Mouse (Mus musculus): Measurements from ENCODE around the gene Psmd9. TPM values are rescaled to one million over a fixed set of nuclear protein-coding genes. Genes with fewer than 3 reads are reported as not detected.
"Not testable (repeated sequence)": the region's sequence is repeated elsewhere in the genome, so short reads cannot be mapped to it uniquely, and the experiment has no call there.

Psmd9 gene
- polyA plus RNA-seq, 1 experiment from 2014 or later: 107 TPM

DNA sequence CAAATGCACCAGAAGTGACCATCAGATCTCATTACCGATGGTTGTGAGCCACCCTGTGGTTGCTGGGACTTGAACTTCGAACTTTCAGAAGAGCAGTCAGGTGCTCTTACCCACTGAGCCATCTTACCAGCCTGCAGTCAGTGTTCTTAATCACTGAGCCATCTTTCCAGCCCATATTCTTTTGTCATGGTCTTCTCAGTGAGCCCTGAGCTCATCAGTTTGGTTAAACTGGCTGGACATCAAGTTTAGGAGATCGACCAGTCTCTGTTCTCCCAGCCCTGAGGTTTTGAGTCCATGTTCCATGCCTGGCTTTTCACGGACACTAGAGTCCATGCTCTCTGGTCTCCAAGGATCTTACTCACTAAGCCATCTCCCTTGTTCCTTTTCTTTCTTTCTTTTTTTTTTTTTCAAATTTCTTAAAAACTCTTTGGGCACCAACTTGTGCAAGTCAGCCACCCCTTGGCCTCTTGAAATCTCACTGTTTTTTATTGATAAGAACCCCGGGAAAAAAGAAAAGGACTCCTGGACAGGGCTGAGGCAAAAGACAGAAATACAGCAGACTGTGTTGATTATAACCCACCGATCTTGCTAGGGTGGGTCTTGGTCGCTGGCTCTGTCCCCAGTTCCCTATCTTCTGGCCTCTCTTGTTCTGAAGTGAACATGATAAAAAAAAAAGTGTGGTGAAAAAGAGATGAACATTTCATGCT, 31.8 kb downstream of the Psmd9 start:
- not testable (repeated sequence) for H3K9me3 ChIP-seq; H3K36me3 ChIP-seq; H3K9ac ChIP-seq; H3K4me3 ChIP-seq; H3K27ac ChIP-seq; H3K4me1 ChIP-seq; H3K27me3 ChIP-seq; ATAC-seq (ENCODE audit: insufficient number of reproducible peaks, insufficient read depth, low FRiP score, low TSS enrichment, low read depth); H3K4me2 ChIP-seq
- 85% methylated on average over 6 of the region's 7 CpGs for WGBS

GRCm38 (mm10) chr5:123201523-123201892, 32.3 kb downstream of the Psmd9 start:
- WGBS: 86% methylated on average over 7 of the region's 7 CpGs
- no peak overlapping the region for H3K9ac ChIP-seq

DNA sequence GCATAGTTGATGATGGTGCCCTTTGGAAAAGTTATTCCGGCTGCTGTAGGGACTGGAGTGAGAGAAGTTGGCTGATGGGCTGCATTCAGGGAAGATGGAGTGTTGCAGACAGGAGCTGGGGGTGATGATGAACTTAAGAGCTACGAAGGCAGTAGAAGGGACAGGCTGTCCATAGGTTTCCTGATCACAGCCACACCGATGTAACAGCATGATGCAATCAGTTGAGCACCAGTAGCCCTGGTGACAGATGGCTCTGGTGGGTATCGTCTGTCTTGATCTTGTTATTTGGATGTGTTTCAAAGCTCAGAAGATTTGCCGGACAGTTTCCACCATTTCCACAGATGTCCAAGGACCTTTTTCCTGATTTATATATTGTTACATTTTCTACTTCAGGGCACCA, 32.8 kb downstream of the Psmd9 start:
- no peaks in the 10 kb centered on the region for H3K27me3 ChIP-seq
- H3K9ac ChIP-seq: no peak overlapping the region
- H3K27ac ChIP-seq: no peak overlapping the region
- no peaks in the 10 kb centered on the region for H3K9me3 ChIP-seq
- H3K36me3 ChIP-seq: no peaks in the 10 kb centered on the region
- no peak overlapping the region for H3K4me3 ChIP-seq
- no peak overlapping the region for H3K4me2 ChIP-seq
- H3K4me1 ChIP-seq: no peaks in the 10 kb centered on the region
- ATAC-seq (ENCODE audit: insufficient number of reproducible peaks, insufficient read depth, low FRiP score, low TSS enrichment, low read depth): no peak
- WGBS: 86% methylated on average over 5 of the region's 5 CpGs

More at GRCm38 (mm10) chr5:123201523-123201892, 32.3 kb downstream of the Psmd9 start:
- no peaks in the 10 kb centered on the region for H3K27me3 ChIP-seq
- no peak overlapping the region for H3K4me3 ChIP-seq
- no peaks in the 10 kb centered on the region for H3K4me1 ChIP-seq
- H3K9me3 ChIP-seq: no peaks in the 10 kb centered on the region
- no peaks in the 10 kb centered on the region for H3K36me3 ChIP-seq
- no peak for ATAC-seq (ENCODE audit: insufficient number of reproducible peaks, insufficient read depth, low FRiP score, low TSS enrichment, low read depth)
- no peak overlapping the region for H3K4me2 ChIP-seq
- no peak overlapping the region for H3K27ac ChIP-seq

DNA sequence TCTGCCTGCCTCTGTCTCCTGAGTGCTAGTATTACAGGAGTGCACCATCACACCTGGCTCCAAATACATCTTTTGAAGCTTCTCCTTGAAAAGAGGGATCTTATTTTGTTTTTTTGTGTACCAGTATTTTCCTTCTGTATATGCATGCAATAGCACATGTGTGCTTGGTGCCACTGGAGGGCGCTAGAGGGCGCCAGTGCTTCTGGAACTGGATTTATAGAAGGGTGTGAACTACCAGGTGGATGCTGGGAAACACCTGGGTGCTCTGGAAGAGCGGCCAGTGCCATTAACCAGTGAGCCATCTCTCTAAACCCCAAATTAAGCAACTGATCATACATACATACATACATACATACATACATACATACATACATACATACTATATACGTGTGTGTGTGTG, 33.6 kb downstream of the Psmd9 start:
- not testable (repeated sequence) for H3K4me2 ChIP-seq; H3K27ac ChIP-seq; H3K36me3 ChIP-seq; H3K4me3 ChIP-seq; H3K9ac ChIP-seq; H3K4me1 ChIP-seq; ATAC-seq (ENCODE audit: insufficient number of reproducible peaks, insufficient read depth, low FRiP score, low TSS enrichment, low read depth); H3K9me3 ChIP-seq; H3K27me3 ChIP-seq
- WGBS: 47% methylated on average over 4 of the region's 4 CpGs

GRCm38 (mm10) chr5:123203591-123203990, 34.4 kb downstream of the Psmd9 start:
- WGBS: 82% methylated on average over 7 of the region's 7 CpGs
- H3K9ac ChIP-seq; H3K27ac ChIP-seq; ATAC-seq (ENCODE audit: insufficient number of reproducible peaks, insufficient read depth, low FRiP score, low TSS enrichment, low read depth); H3K4me3 ChIP-seq; H3K4me1 ChIP-seq; H3K36me3 ChIP-seq; H3K27me3 ChIP-seq; H3K4me2 ChIP-seq; H3K9me3 ChIP-seq: not testable (repeated sequence)

- 67% methylated on average over 5 of the region's 5 CpGs for WGBS
- H3K4me2 ChIP-seq; H3K9ac ChIP-seq; H3K36me3 ChIP-seq; H3K27ac ChIP-seq; H3K27me3 ChIP-seq; H3K4me3 ChIP-seq; ATAC-seq (ENCODE audit: insufficient number of reproducible peaks, insufficient read depth, low FRiP score, low TSS enrichment, low read depth); H3K9me3 ChIP-seq; H3K4me1 ChIP-seq: not testable (repeated sequence)
Observed at GRCm38 (mm10) chr5:123222346-123223050, 53.3 kb downstream of the Psmd9 start.

- no peaks in the 10 kb centered on the region for H3K36me3 ChIP-seq
- no peak overlapping the region for H3K4me3 ChIP-seq
- peaks cover 5% of the 10 kb centered on the region for H3K9me3 ChIP-seq
- no peak for ATAC-seq (ENCODE audit: insufficient number of reproducible peaks, insufficient read depth, low FRiP score, low TSS enrichment, low read depth)
- H3K9ac ChIP-seq: no peak overlapping the region
- no peaks in the 10 kb centered on the region for H3K27me3 ChIP-seq
- no peak overlapping the region for H3K4me2 ChIP-seq
- 79% methylated on average over 4 of the region's 4 CpGs for WGBS
- no peak overlapping the region for H3K27ac ChIP-seq
- no peaks in the 10 kb centered on the region for H3K4me1 ChIP-seq
Observed at GRCm38 (mm10) chr5:123223051-123223410, 53.8 kb downstream of the Psmd9 start.

- not testable (repeated sequence) for ATAC-seq (ENCODE audit: insufficient number of reproducible peaks, insufficient read depth, low FRiP score, low TSS enrichment, low read depth)
Observed at GRCm38 (mm10) chr5:123223861-123224260, 54.6 kb downstream of the Psmd9 start.

GRCm38 (mm10) chr5:123226851-123227250, 57.6 kb downstream of the Psmd9 start:
- no peak overlapping the region for H3K9ac ChIP-seq
- H3K9me3 ChIP-seq: no peaks in the 10 kb centered on the region
- no peak overlapping the region for H3K4me3 ChIP-seq
- ATAC-seq (ENCODE audit: insufficient number of reproducible peaks, insufficient read depth, low FRiP score, low TSS enrichment, low read depth): no peak
- no peak overlapping the region for H3K27ac ChIP-seq
- H3K36me3 ChIP-seq: peaks cover 9% of the 10 kb centered on the region
- 92% methylated on average over 7 of the region's 7 CpGs for WGBS
- H3K4me1 ChIP-seq: peaks cover 6% of the 10 kb centered on the region
- H3K27me3 ChIP-seq: no peaks in the 10 kb centered on the region
- no peak overlapping the region for H3K4me2 ChIP-seq

More at GRCm38 (mm10) chr5:123223861-123224260, 54.6 kb downstream of the Psmd9 start:
- not testable (repeated sequence) for H3K27me3 ChIP-seq, H3K4me3 ChIP-seq, H3K4me1 ChIP-seq, H3K9ac ChIP-seq, H3K4me2 ChIP-seq, H3K9me3 ChIP-seq, H3K27ac ChIP-seq, H3K36me3 ChIP-seq
- WGBS: 56% methylated on average over 6 of the region's 6 CpGs

DNA sequence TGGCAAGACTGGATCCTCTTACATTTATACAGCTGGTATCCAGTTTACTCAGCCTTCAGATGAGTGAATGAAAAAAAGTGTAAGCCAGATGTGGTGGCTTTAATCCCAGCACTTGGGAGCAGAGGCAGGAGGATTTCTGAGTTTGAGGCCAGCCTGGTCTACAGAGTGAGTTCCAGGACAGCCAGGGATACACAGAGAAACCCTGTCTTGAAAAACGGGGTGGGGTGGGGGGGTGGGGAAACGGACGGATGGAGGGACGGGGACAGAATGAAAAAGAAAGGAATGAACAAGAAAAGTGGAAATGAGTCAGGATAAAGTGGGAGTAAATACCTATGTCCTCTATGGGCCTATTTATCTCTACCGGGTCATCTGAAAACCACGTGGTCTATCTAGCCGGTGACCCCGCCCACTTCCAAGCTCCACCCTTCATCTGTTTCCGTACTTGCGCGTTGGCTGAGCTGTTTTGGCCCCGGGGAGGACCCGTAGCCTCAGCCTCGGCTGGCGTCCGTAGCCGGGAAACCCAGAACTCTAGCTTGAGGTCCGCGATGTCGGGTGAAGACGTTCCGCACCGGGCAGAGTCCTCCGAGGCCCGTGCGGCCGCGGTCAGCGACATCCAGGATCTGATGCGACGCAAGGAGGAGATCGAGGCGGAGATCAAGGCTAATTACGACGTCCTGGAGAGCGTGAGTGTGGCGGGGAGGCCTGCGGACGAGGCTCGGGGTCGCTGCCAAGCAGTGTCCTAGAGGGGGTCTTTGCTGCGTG, 58.7 kb downstream of the Psmd9 start:
- WGBS: 2% methylated on average over 42 of the region's 42 CpGs
- peak overlapping the region; percentile 90 for H3K9ac ChIP-seq
- H3K9me3 ChIP-seq: no peaks in the 10 kb centered on the region
- H3K27me3 ChIP-seq: no peaks in the 10 kb centered on the region
- peaks cover 10% of the 10 kb centered on the region for H3K36me3 ChIP-seq
- ATAC-seq (ENCODE audit: insufficient number of reproducible peaks, insufficient read depth, low FRiP score, low TSS enrichment, low read depth): peak; percentile 64
- peaks cover 6% of the 10 kb centered on the region for H3K4me1 ChIP-seq
- H3K4me2 ChIP-seq: peak overlapping the region; percentile 75
- H3K4me3 ChIP-seq: peak overlapping the region; percentile 88
- H3K27ac ChIP-seq: peak overlapping the region; percentile 13; the same call in 1 of the 2 replicates

DNA sequence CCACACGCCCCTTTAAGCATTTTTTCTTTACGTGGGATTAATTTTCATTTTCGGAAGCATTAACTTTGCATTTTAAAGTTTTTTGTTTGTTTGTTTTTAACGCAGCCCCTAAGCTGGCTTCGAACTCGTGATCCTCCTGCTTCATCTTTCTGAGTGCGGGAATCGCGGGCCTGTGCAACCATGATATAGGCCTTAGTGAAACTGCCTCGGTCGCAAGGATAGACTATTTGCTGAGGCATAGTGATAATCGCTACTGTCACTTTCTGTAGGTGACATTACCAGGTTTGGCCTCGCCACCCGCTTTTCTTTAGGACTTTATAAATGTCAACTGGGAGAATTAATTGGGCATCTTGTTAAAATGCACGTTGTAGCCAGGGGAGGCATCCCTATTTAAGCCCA, 59.3 kb downstream of the Psmd9 start:
- Histone ChIP-seq H3K4me1 (peaks cover 6% of the 10 kb centered on the region), H3K9me3 (no peaks in the 10 kb centered on the region), H3K4me3 (peak overlapping the region; percentile 88), H3K9ac (peak overlapping the region; percentile 90), H3K27ac (0 out of 2 replicates have a peak overlapping the region, but pooled peaks have one; percentile 13), H3K4me2 (peak overlapping the region; percentile 75), H3K27me3 (no peaks in the 10 kb centered on the region), H3K36me3 (peaks cover 16% of the 10 kb centered on the region)
- 7% methylated on average over 15 of the region's 15 CpGs for WGBS
- no peak for ATAC-seq (ENCODE audit: insufficient number of reproducible peaks, insufficient read depth, low FRiP score, low TSS enrichment, low read depth)
